Mouse (Mus musculus) hindlimb bud, embryonic 11.5 days (tissue): Measurements from ENCODE around the gene BC034090.

ENCODE experiments used
- DNase-seq: peaks from one replicate; pipeline ENCODE4 v3.0.0-alpha.2; 2012; ENCODE audit warnings: low read depth, low spot score; ENCODE audit errors: extremely low spot score

The BC034090 gene

DNA sequence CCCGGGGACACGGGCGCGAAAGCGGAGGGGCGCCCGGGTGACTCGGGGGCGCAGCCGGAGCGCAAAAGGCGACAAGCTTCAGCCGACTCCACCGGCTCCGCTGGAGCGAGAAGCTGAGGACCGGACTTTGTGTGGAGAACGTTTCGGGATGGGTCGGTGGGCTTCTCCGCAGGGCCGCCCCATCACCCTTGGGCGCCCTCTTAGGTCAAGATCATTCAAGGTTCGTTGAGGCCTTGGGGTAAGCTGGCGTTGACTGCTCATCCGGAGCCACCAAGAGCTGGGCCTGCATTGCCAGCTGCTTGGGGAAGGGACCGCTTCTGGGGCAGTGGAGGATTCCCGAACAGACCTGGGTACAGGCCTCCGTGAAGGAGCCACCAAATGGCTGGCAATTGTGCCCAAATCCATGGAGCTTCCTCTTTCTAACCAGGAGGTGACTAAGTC lies 547 bp upstream of the BC034090 start:
- no peak for DNase-seq

DNA sequence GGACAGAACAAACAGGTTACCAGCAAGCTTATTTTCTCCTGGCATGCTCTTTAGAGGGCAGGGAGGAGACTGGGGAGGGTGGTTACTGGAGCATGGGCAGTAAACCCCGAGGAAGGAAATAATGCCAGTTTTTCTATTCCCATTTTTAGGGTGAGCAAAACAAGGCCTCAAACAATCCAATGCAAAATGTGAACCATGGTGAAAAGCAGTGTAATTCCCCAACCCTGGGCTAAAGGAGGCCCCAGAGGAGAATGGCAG lies 1.8 kb downstream of the BC034090 start:
- DNase-seq, result no peak

DNA sequence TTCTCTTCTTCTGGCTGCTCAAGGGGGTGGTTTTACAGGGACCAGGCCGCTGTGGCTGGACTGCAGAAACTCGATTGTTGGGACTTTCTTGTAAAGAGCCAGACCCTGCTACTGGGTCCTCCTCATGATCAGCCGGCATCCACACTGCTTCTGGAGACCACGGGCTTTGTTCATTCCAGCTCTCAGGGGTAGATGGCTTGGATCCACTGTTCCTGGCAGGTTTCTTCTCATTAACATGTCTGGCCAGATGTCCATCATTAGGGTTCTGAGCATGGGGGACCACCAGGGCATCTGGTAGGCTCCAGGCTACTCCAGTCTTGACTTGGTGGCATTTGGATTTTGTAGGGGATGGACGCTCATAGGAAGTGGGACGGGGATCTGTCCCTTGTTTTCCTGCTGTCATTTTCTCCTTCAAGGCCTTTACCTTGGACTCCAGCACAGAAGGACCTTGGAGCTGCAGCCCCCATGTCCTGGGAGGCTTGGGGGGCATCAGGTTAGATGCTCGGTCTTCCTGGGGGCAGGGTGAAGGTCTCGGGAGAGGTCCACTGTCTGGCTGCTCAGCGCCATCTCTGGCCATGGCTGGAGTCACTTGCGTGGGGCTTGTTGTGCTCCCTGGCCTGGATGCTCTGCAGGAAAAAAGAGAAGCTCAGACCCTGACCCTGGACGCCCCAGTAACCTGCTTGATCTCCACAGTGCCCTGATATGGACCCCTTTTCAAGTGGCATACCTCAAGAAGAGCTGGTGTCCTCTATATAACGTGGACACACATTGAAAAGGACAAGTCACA lies 2.4 kb downstream of the BC034090 start:
- no peak for DNase-seq

DNA sequence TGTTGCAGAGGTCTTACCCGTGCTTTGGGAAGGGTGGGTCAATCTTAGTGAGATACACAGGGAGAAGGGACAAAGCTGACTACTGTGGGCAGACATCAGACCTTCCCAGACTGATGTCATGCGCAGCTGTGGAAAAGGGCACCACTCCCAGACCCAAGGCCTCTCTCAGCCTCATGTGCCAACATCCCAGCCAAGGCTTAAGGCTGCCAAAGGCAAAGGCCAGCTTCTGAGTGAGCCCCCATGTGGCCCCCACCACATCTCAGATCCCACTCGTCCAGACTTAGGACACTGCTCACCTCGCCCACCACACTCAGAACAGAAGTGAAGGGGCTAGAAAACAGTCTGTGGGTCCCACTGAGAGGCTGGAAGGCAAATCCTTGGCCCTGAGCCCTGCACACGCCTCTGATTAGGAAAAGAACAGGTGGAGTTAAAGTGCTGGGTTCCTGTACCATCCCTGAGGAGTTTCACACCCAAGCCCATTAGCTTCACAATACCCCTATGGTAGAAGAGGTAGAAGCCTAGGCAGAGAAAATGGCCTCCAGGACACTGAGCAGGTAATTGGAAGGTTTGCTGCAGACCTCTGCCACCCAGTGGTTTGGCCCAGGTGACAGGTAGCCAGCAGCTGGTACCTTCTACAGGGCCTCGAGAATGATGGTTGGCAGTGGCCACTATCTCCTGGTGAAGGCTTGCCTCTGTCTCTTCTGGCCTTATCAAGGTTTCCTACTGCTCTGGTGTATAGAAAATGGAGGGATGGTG lies 4.1 kb downstream of the BC034090 start:
- no peak for DNase-seq

DNA sequence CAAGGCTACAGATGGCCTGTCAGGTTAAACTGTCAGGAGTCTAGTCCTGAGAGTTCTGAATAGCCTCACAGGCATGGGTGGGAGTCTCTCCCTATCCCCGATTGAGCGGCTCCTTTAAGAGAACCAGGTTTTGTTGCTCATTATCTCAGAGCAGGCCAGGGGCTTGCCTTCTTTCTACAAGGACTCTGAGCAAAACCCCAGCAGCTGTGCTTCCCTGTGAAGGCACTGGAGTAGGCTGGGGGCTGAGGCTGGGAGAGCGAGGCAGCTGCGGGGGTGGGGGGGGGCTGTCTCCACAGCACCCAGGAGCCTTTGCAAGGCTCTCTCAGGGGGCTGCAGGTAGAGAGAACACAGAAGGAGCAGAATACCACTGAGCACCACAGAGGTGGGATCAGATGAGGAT lies 5.1 kb downstream of the BC034090 start:
- no peak for DNase-seq

DNA sequence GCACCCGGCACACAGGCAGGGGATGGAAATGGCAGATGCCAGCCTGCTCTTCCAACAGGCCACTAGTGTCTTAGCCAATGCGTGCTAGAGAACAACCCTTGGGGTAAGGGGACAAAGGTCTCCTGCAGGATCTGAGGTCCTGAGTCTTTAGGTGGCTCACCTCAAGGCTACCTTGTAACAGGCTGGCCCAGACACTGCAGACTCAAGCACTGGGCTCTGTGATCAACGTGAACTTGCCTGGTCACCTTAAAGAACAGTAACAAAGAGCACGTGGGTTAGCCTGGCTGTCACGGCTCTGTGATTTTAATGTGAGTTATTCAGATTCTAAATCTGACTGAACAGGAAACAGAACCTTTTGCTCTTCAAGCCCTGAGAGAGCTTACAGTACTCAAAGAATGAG lies 6.1 kb downstream of the BC034090 start:
- DNase-seq, result no peak

DNA sequence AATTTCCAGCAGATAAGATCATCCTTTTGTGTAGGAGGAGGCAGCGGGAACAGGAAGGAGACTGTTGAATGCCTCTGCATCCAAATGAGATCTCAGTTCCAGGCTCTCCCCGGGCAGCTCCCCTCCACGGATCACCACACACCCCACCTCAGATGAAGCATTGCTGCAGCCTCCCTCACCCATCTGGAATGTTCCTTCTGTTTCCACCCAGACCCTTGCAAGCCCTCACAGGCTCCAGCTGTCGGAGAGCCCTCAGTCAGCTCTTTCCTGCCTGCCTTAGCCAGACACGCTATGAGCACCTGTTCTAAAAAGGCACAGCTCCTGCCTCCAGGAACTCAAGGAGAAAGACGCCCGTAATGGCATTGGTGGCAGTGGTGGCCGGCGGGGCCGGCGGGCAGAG lies 6.9 kb downstream of the BC034090 start:
- DNase-seq, result no peak

DNA sequence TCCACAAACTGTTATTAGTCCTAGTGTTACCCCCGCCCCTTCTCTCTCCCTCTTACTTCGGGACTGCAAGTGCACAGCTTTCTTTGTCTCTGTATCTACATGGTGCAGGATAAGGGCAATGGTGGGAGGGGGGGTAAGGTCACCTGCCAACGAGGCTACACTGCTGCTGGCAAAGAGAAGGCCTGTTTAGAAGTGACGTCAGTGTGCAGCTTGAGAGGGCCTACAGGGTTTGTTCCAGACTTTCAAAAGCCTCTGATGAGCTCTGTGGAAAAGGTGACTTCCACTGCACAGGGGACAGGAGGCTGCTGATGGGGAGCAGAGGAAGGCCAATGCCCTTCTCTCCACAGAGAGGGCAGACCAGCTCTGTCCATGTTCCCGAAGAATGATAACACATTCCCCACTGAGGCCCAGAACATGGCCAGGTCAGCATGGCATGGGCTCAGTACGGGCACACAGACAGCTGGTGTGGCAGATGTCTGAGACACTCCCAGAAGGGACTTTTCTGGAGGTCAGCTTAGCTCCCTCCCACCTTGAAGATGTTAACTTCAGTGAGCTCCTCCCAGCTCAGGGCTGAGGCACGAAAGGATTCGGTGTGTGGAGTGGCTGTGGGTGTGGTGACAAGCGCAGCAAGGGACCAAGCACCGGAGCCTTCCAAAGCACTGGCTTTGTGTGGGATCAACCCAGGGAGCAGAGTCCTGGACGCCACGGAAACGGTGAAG lies 7.8 kb downstream of the BC034090 start:
- DNase-seq, result no peak

DNA sequence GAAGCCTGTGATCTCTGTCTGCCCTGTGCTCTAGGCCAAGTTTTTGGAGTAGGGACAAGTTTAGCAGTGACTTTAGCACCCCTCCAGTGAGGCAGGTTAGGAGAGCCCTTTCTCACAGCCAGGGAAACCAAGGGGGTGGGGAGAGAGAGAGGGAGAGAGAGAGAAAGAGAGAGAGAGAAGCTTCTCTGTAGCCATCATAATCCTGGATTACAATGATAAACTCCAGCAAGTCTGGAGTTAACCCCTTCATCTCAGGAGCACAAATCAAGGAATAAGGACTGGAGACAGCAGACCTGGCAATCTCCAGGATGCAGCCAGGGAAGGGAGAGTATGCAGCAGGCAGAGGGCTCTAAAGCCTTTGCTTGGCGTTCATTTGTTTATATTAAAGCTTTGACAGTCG lies 8.6 kb downstream of the BC034090 start:
- no peak for DNase-seq

DNA sequence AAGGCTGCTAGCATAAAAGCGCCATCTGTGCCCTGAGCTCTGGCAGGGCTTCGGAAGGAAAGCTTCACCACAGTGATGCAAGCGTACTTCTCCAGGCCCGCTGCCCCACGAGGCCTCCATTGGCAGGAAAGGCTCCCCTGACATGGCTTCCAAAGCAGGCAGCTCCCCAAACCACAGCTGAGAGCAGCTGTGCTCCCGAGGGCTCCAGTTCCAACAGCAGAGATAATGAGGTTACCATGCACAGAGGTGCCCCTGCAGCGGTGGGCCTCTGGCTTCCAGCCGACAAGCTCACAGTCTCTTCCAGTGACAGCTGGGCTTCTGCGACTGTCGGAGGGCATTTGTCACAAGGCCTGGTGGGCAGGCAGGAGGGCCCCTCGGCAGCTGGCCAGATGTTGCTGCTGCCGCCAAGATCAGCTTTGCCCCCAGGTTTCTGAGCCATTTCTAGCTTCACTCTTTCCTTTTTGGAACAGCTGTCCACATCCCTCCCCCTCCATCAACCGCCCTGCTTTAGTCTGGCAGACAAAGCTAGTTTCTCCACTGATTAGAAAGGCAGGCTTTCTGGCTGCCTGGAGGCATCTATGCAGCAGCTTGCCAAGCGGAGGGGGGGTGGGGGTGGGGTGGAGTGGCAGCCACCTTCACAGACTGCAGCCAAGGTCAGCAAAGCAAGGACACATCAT lies 10.2 kb downstream of the BC034090 start:
- DNase-seq, result no peak

DNA sequence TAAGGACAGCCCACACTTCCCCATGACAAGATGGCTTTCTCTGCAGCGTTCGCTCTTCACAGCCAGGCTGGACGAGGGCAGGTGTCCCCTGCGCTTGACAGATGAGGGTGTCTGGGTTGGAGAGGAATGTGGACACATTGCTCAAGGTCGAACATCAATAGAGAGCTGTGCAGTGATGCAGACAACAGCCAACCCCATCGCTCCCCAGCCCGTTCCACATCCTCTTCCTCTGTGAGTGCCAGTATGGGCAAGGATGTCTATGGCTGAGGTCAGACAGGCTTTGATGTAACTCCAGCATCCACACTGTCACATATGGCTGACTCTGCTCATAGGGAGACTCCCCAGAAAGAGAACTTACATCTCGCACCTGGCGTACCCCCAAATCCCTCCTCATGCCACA lies 10.9 kb downstream of the BC034090 start:
- DNase-seq, result no peak

DNA sequence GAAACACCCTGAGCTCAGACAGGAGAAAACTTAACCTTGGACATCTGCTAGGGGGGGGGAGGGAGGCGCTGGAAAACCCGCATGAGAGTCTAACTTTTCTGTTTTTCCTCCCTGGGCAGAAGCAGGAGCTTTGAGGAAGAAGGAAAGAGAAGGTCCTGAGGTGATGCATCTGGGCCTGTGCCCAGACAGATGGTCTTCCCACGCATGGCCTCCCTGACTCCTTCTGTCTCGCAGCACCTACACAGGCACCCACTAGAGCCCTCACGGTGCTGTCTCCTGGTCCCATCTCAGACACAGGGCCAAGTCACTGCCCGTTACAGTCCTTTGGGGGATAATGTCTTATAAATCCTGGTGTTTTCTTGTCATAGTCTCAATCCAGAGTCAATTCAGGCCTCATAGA lies 11.5 kb downstream of the BC034090 start:
- no peak for DNase-seq

DNA sequence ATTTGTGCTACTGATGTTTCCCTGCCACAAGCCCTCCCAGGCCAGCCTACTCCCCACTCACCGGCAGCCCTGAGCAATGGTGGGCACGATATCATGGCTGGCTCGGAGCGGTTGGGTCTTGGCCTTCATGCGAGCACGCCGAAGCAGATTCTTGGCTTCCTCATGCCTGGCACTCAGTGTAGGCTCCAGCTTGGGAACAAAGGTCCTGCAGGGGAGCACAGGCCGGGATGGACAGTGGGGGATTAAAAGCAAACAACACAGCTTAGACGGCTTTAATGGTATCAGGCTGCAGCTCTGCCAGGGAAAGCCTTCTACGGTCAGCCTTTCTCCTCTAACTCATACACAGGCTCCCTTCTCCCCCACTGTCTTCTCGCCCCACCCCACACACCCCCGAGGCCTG lies 11.9 kb downstream of the BC034090 start:
- no peak for DNase-seq

DNA sequence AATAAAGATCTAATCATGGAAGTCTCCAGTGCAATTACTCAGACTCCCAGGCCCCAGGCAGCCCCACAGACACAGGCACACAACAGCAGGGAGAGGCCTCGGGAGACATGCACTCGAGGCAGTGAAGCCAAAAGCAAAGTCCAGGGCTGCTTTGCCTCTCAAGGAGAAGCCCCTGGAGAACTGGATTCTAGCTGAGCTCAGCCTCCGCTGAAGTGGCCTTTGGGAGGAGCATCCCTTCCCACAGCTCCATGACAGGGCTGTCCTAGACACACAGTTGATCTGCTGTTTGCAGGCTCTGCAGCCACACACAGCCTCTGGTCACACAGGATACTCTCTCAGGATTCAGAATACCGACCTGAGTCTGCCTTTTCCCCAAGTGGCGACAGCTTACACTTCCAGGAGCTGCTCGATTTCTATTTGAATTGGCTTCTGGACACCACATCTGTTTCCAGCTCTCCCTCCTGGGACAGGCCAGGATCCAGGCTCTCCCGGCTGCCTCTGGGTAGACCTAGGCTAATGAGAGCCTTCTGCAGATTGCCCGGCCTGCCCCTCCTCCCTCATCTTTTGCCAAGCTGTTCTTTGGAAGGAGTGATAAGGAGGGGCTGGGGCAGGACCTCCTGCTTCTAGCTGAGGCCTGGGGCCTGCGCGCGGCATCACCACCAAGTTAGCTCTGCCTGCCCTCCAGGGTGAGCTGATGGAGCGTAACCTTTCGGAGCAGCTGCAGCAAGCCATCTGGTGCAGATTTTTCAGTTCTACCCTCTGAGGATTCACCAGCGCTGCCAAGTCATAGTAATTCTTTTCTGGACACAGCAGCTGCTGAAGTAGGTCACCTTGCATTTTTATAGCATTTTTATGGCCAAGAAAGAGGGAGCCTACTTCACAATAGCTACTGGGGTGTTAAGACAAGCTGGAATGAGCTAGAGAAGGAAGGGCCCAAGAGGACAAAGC lies 14.5 kb downstream of the BC034090 start:
- no peak for DNase-seq

DNA sequence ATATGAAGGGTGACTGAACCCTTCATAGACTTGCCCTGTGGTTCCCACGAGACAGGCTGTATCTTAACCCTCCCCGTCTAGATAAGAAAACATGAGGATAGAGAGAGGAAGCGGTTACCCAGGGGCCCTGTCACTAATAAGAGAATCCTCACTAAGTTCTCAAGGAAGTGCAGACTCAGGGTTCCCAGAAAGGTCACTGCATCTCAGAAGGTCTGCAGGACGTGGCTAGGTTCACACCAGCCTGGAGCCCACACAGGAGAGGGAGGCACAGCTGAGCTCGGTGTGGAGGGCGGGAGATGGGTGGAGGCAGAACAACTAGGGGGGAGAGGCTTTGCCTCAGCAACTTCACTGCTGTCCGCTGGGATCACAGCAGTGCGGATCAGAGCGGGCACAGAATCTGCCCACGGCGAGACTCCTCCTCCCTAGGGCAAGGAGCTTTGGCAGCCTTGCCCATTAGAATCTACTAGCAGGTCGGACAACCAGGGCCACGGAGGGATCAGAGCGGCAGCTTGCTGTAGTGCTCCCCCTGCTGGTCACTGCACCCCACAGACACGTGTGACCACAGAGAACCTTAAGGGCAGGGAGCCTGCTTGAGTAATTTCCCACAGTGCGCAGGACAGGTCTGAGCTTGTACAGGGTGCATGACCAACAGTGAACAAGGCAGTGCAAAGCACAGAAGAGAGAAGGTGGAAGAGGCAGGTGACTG lies 20.2 kb downstream of the BC034090 start:
- no peak for DNase-seq

DNA sequence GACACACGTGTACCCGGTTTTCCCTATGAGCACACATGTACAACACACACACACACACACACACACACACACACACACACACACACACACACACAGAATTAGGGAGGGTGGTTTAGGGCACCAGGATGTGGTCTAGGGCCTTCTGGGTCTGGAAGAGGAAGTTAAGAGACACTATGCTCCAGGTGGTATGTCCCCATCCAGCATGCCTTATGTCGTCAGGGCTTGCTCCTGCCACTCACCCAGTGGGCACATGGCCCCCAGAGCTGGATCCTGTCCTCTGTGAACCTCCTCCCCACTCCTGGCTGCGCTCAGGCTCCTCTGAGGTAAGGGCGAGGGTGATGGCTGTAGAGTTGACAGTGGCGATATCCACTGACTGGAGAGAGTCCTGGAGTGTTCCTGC lies 21.2 kb downstream of the BC034090 start:
- DNase-seq, result no peak

DNA sequence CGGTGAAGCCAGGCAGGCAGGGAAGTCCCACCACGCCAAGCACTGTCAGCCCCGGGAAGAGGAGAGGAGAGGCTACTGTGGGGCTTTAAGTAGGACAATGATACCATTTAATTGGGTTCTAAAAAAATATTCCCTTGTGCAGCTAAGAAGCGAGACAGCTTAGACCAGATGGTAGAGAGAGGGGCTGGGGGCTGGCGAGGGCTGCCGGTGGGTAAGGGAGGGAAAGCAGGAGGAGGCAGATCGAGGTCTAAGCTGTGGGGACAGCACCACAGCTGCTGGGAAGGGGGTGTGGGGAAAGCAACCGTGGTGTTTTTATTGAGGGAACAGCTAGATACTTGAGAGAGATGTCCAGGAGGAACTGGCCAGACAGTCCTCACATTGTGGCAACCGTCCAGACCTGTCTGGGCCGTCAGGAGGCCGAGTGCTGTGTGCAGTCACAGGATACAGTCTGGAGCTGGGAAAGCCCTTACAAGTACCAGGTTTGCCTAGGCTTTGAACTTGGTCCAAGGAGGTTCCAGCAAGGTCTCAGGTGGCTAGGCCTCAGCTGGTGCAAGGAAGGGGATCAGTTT lies 22.1 kb downstream of the BC034090 start:
- no peak for DNase-seq

DNA sequence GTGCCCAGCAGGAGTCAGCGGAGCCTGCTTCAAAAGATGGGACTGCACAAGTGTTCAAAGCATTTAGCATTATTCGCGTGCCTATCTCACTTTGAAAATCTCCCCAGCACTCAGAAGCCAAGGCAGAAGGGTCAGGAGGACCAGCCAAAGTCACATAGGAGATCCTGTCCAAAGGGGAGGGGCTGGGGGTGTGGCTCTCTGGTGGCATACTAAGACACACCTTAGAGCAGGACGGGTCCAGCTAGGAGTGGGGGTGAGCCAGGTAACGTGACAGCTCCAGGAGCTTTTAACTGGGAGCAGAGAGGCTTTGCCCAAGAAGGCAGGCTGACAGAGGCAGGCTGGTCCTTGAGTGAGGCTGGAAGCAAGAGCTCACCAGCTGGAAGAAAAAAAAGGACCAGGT lies 25.3 kb downstream of the BC034090 start:
- DNase-seq, result no peak

DNA sequence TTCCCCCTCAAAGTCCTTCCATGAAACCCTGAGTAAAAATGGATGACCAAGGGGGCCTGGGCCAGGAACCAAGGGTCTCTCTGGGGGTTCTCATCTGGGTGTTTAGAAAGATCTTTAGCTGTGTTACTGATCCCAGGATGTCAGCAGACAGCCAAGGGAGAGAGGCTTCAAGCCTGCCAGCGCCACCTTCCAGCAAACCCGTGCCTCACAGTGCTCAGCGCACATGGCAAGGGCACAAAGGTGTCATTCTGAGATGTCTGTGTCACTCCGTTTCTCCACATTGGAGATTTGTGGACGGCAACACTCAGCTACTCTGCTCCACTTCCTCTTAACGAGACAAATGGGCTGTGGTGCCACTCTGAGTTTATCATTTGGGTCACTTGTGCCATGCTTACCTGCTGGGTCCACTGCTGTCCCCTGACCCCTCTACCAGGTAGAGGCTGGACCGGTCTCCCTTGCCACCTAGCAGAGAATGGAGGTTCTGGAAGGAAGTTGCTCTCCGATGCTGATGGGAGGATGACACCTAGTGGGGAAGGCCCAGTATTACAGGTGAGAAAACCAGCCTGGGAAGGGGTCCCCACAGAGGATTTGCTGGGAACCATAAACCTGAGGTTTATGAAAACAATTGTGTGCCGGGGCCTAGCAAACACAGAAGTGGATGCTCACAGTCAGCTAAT lies 26.2 kb downstream of the BC034090 start:
- no peak for DNase-seq
